Mouse (Mus musculus): ENCODE data around the gene Lgi2. TPM values are rescaled to one million over a fixed set of nuclear protein-coding genes. Genes with fewer than 3 reads are reported as not detected.

The Lgi2 gene
- polyA plus RNA-seq, 1 experiment from 2014 or later = 6.5 TPM

DNA sequence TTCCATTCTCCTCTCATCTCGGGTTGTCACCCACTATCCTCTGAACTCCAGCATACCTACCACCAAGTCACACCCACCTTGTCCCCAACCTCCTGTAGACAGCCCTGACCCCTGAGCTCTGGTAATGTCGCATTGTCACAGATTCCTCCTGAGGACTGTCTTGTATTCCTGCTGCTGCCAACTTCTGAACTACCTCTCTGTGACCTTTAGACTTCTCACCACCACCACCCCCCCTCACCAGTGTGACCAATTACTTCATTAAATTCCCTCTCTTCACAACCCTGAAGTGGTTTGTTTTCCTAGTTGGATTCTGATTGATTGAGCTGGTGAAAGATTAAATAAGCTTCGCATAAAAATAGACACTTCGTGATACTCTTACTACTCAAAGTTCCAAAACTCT, 22.4 kb upstream of the Lgi2 start:
- Histone ChIP-seq H3K27me3 (ENCODE audit: control insufficient read depth, insufficient read depth, low read length) (no peaks in the 10 kb centered on the region), H3K4me3 (replicated peaks; ENCODE audit: low read length) (no peak overlapping the region), H3K9me3 (ENCODE audit: control insufficient read depth, low read length) (no peaks in the 10 kb centered on the region), H3K27ac (no peak overlapping the region), H3K9ac (no peak overlapping the region), H3K36me3 (replicated peaks; ENCODE audit: control insufficient read depth, insufficient read depth) (no peaks in the 10 kb centered on the region), H3K4me2 (replicated peaks) (no peak overlapping the region), H3K4me1 (replicated peaks; ENCODE audit: control insufficient read depth, insufficient read depth, low read length) (no peaks in the 10 kb centered on the region)
- no peak for DNase-seq (ENCODE audit: low spot score)
- no peak for ATAC-seq (ENCODE audit: low FRiP score)
- 85% methylated on average over 4 of the region's 4 CpGs for WGBS

DNA sequence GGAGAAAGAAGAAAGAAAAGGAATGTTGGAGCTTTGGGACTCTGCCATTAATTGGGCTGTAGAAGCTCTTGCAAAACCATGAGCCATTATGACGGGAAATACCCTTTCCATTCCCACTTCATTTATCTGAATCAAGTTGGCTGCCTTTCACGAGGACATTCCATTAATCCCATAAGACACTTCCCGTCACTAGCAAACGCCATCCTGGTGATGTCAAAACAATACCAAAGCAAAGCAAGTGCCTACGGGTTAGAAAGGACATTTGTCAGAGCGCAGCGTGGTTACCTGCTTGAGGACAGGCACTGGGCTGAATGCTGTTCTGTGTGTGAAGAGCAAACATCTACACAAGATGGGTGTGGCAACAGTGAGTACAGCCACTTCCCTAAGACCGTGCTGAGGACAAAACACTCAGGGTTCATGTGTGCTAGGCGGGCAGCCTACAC, 21.1 kb upstream of the Lgi2 start:
- Histone ChIP-seq H3K9me3 (ENCODE audit: control insufficient read depth, low read length) (no peaks in the 10 kb centered on the region), H3K27ac (no peak overlapping the region), H3K36me3 (replicated peaks; ENCODE audit: control insufficient read depth, insufficient read depth) (no peaks in the 10 kb centered on the region), H3K4me1 (replicated peaks; ENCODE audit: control insufficient read depth, insufficient read depth, low read length) (no peaks in the 10 kb centered on the region), H3K4me2 (replicated peaks) (no peak overlapping the region), H3K9ac (no peak overlapping the region), H3K27me3 (ENCODE audit: control insufficient read depth, insufficient read depth, low read length) (no peaks in the 10 kb centered on the region), H3K4me3 (replicated peaks; ENCODE audit: low read length) (no peak overlapping the region)
- WGBS = 77% methylated on average over 9 of the region's 9 CpGs
- ATAC-seq (ENCODE audit: low FRiP score) (no peak), DNase-seq (ENCODE audit: low spot score) (no peak)

DNA sequence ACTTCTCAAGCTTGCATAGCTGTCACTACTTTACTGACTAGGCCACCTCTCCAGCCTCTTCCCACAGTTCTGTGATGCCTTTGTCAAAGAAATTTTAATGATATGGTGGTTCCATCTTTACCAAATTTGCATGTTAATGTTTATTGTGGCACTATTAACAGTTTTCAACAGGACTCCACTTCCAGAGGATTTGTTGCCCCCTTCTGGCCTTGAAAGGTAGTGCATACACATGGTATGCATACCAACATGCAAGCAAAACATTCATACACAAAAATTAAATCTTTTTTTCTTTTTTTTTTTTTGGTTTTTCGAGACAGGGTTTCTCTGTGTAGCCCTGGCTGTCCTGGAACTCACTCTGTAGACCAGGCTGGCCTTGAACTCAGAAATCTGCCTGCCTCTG, 6.3 kb upstream of the Lgi2 start:
- no peaks in the 10 kb centered on the region for H3K27me3 ChIP-seq (ENCODE audit: control insufficient read depth, insufficient read depth, low read length)
- H3K9ac ChIP-seq = no peak overlapping the region
- H3K4me2 ChIP-seq (replicated peaks) = no peak overlapping the region
- no peaks in the 10 kb centered on the region for H3K36me3 ChIP-seq (replicated peaks; ENCODE audit: control insufficient read depth, insufficient read depth)
- 42% methylated on average over 1 of the region's 1 CpGs for WGBS
- ATAC-seq (ENCODE audit: low FRiP score) (no peak), DNase-seq (ENCODE audit: low spot score) (no peak)
- no peak overlapping the region for H3K27ac ChIP-seq
- H3K4me1 ChIP-seq (replicated peaks; ENCODE audit: control insufficient read depth, insufficient read depth, low read length) = no peaks in the 10 kb centered on the region
- H3K9me3 ChIP-seq (ENCODE audit: control insufficient read depth, low read length) = peaks cover 26% of the 10 kb centered on the region; the same call in 1 of the 2 replicates
- no peak overlapping the region for H3K4me3 ChIP-seq (replicated peaks; ENCODE audit: low read length)

DNA sequence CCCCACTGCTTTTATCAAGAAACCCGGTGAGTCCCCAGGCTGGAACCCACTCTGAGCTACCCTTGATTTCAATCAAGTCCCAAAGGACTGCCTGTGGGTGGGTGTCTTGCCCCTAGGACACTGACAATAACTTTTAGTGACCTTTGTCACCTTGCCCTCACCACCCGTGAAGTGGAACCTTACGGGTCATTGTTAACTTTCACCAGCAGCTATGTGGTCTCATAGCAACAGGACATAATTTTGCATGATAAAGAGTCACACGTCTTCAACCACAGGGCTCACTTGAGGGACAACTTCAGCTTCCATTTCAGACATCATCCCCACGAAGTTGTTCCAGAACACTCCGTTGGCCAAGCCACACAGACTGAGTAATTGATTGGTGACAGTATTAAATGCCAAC, 4.5 kb upstream of the Lgi2 start:
- Histone ChIP-seq H3K4me3 (replicated peaks; ENCODE audit: low read length) (no peak overlapping the region), H3K4me2 (replicated peaks) (no peak overlapping the region), H3K9me3 (ENCODE audit: control insufficient read depth, low read length) (peaks cover 26% of the 10 kb centered on the region; the same call in 1 of the 2 replicates), H3K9ac (no peak overlapping the region), H3K27ac (no peak overlapping the region), H3K4me1 (replicated peaks; ENCODE audit: control insufficient read depth, insufficient read depth, low read length) (peaks cover under 1% of the 10 kb centered on the region; the same call in 1 of the 2 replicates), H3K36me3 (replicated peaks; ENCODE audit: control insufficient read depth, insufficient read depth) (no peaks in the 10 kb centered on the region), H3K27me3 (ENCODE audit: control insufficient read depth, insufficient read depth, low read length) (0 out of 2 replicates have a peak, but pooled peaks cover under 1% of the 10 kb centered on the region)
- no peak for DNase-seq (ENCODE audit: low spot score)
- no peak for ATAC-seq (ENCODE audit: low FRiP score)
- WGBS = 11% methylated on average over 6 of the region's 6 CpGs

DNA sequence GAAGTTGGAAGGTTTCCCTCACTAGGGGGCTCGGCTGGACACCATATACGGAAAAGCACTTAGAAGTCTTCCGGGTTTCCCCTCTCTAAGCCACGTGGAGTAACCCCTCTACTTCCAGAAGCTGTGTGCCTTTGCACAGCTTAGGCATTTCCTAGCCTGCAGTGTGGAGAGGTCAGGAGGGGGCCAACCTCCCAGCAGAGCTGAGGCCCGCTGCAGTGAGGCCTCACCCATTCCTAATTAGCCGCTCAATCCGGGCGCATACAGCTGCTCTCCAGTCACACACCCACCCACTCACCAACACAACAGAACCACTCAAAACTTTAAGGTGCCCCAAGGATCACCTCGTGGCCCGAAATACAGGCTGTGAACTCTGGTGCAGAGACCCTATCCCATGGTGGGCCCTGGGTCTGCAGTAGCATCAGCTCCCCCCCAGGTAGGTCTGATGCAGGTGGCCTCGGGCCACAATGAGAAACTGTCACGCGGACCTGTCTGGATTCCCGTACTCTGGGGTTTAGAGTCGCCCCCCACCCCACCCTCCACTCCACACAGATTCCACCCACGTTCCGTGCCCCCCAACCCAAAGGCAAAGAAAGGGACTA, 949 bp downstream of the Lgi2 start:
- peak overlapping the region; percentile 64 for H3K4me3 ChIP-seq (replicated peaks; ENCODE audit: low read length)
- H3K9ac ChIP-seq = peak overlapping the region; percentile 76
- peaks cover 8% of the 10 kb centered on the region; the same call in 1 of the 2 replicates for H3K4me1 ChIP-seq (replicated peaks; ENCODE audit: control insufficient read depth, insufficient read depth, low read length)
- 5% methylated on average over 17 of the region's 17 CpGs for WGBS
- ATAC-seq (ENCODE audit: low FRiP score) = 0 out of 2 replicates have a peak, but pooled peaks have one; percentile 15
- peaks cover 7% of the 10 kb centered on the region; the same call in 1 of the 2 replicates for H3K27me3 ChIP-seq (ENCODE audit: control insufficient read depth, insufficient read depth, low read length)
- 0 out of 2 replicates have a peak, but pooled peaks cover 8% of the 10 kb centered on the region for H3K9me3 ChIP-seq (ENCODE audit: control insufficient read depth, low read length)
- no peaks in the 10 kb centered on the region for H3K36me3 ChIP-seq (replicated peaks; ENCODE audit: control insufficient read depth, insufficient read depth)
- no peak overlapping the region for H3K27ac ChIP-seq
- peak overlapping the region; percentile 97 for H3K4me2 ChIP-seq (replicated peaks)
- DNase-seq (ENCODE audit: low spot score) = no peak

DNA sequence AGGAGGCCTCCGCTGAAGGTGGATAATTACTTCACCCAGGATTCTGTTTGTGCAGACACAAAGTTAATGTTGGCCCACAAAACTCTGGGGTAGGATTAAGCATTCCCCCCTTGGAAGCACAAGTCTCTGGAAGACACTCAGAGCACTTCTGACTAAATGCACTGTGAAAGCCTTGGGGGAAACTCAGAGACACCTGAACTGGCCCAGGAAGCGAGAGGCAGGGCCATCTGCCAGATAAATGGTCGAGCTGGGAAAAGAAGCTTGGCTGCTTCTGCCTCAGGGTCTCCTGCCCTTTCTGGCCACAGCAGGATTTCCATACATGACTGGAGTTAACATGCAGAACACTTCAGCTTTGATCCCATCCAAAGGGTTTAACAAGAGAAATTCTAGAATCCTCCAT, 1.9 kb downstream of the Lgi2 start:
- no peak overlapping the region for H3K27ac ChIP-seq
- DNase-seq (ENCODE audit: low spot score) = no peak
- no peak overlapping the region for H3K4me3 ChIP-seq (replicated peaks; ENCODE audit: low read length)
- 38% methylated on average over 3 of the region's 3 CpGs for WGBS
- no peak overlapping the region for H3K4me2 ChIP-seq (replicated peaks)
- no peaks in the 10 kb centered on the region for H3K36me3 ChIP-seq (replicated peaks; ENCODE audit: control insufficient read depth, insufficient read depth)
- no peak for ATAC-seq (ENCODE audit: low FRiP score)
- H3K27me3 ChIP-seq (ENCODE audit: control insufficient read depth, insufficient read depth, low read length) = peaks cover 7% of the 10 kb centered on the region; the same call in 1 of the 2 replicates
- H3K9ac ChIP-seq = no peak overlapping the region
- peaks cover 8% of the 10 kb centered on the region; the same call in 1 of the 2 replicates for H3K4me1 ChIP-seq (replicated peaks; ENCODE audit: control insufficient read depth, insufficient read depth, low read length)
- 0 out of 2 replicates have a peak, but pooled peaks cover 8% of the 10 kb centered on the region for H3K9me3 ChIP-seq (ENCODE audit: control insufficient read depth, low read length)

DNA sequence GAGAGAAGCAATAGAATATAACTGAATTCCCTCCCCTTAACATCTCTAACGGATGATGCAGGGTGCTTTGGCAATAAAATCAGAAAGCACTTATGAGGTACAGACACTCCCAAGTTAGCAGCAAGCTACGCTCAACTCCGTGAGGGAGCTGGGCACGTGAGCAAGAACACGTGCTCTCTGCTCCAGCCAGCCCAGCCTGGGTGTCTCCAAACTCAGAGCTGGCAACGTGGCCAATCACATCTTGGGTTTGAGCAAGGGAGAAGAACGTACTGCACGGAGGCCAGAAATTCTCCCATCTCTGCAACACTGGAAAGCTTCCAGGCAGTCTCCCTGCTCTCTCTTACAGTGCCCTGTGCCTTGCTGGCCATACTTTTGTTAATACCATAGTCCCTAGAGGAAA, 6.0 kb downstream of the Lgi2 start:
- Histone ChIP-seq H3K27me3 (ENCODE audit: control insufficient read depth, insufficient read depth, low read length) (0 out of 2 replicates have a peak, but pooled peaks cover 2% of the 10 kb centered on the region), H3K4me2 (replicated peaks) (no peak overlapping the region), H3K9me3 (ENCODE audit: control insufficient read depth, low read length) (no peaks in the 10 kb centered on the region), H3K27ac (no peak overlapping the region), H3K36me3 (replicated peaks; ENCODE audit: control insufficient read depth, insufficient read depth) (no peaks in the 10 kb centered on the region), H3K9ac (no peak overlapping the region), H3K4me3 (replicated peaks; ENCODE audit: low read length) (no peak overlapping the region), H3K4me1 (replicated peaks; ENCODE audit: control insufficient read depth, insufficient read depth, low read length) (peaks cover 2% of the 10 kb centered on the region; the same call in 1 of the 2 replicates)
- DNase-seq (ENCODE audit: low spot score) = no peak
- no peak for ATAC-seq (ENCODE audit: low FRiP score)
- WGBS = 89% methylated on average over 8 of the region's 8 CpGs

DNA sequence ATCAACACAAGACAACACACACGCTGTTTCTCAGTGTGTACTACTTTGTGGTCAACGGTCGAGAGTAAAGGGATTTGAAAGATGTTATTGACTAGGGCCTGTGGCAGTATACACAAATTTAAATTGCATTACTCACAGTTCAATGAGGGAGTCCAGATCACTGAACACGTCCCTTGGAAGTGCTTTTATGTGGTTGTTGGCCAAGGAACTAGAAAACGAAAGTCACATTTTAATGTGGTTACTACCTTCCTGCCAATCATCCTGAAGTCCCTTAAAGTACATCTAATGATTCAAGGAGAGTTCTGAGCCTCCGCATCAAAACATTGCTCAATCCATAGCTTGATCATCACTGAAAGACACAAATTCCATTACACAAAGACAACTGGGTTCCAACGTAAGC, 10.7 kb downstream of the Lgi2 start:
- no peaks in the 10 kb centered on the region for H3K27me3 ChIP-seq (ENCODE audit: control insufficient read depth, insufficient read depth, low read length)
- no peak for ATAC-seq (ENCODE audit: low FRiP score)
- no peak for DNase-seq (ENCODE audit: low spot score)
- WGBS = 62% methylated on average over 7 of the region's 7 CpGs
- no peak overlapping the region for H3K4me2 ChIP-seq (replicated peaks)
- no peak overlapping the region for H3K27ac ChIP-seq
- H3K9ac ChIP-seq = no peak overlapping the region
- 0 out of 2 replicates have a peak, but pooled peaks cover 9% of the 10 kb centered on the region for H3K4me1 ChIP-seq (replicated peaks; ENCODE audit: control insufficient read depth, insufficient read depth, low read length)
- H3K4me3 ChIP-seq (replicated peaks; ENCODE audit: low read length) = no peak overlapping the region
- no peaks in the 10 kb centered on the region for H3K9me3 ChIP-seq (ENCODE audit: control insufficient read depth, low read length)
- H3K36me3 ChIP-seq (replicated peaks; ENCODE audit: control insufficient read depth, insufficient read depth) = no peaks in the 10 kb centered on the region

DNA sequence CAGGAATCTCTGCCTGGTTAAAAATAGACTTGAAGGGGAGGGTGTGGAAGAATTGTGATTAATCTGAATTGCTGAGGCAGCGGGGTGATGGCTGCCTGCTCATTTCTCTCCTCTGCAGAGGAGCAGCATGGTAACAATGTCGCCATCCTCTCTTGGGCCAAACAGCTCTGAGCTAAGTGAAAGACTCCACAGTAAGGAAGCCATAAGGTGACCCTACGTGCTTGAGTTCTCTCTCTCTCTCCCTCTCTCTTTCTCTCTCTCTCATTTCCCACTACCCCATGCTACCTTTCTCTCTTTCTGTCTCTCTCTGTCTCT, 15.0 kb downstream of the Lgi2 start:
- Histone ChIP-seq H3K36me3 (replicated peaks; ENCODE audit: control insufficient read depth, insufficient read depth) (no peaks in the 10 kb centered on the region), H3K4me3 (replicated peaks; ENCODE audit: low read length) (no peak overlapping the region), H3K27me3 (ENCODE audit: control insufficient read depth, insufficient read depth, low read length) (no peaks in the 10 kb centered on the region), H3K9me3 (ENCODE audit: control insufficient read depth, low read length) (no peaks in the 10 kb centered on the region), H3K9ac (peak overlapping the region; percentile 25; the same call in 1 of the 2 replicates), H3K27ac (peak overlapping the region; percentile 58), H3K4me2 (replicated peaks) (peak overlapping the region; percentile 21; the same call in 1 of the 2 replicates), H3K4me1 (replicated peaks; ENCODE audit: control insufficient read depth, insufficient read depth, low read length) (0 out of 2 replicates have a peak, but pooled peaks cover 9% of the 10 kb centered on the region)
- ATAC-seq (ENCODE audit: low FRiP score) (peak; percentile 38; the same call in 1 of the 2 replicates), DNase-seq (ENCODE audit: low spot score) (no peak)
- 45% methylated on average over 3 of the region's 3 CpGs for WGBS
